In genomic region chr2:92182981-92183501, GRCm38 (mm10) we compare ENCODE assay signal across 8 mouse cellular contexts.
DNase-seq lines count a peak whose midpoint lies in the region; ATAC-seq and TF ChIP-seq lines count a peak whose summit lies in the region.

No protein-coding gene starts in this region.

- no peaks in the 10 kb centered on the region for H3K27me3 ChIP-seq in ES-Bruce4 (ENCODE audit: control insufficient read depth, insufficient read depth, low read length, poor library complexity, severe bottlenecking)
- no peaks in the 10 kb centered on the region for H3K27me3 ChIP-seq in forebrain, embryonic 13.5 days
- no peaks in the 10 kb centered on the region; the same call in 1 of the 2 replicates for H3K27me3 ChIP-seq in liver, embryonic 16.5 days (ENCODE audit: control insufficient read depth, insufficient read depth, low read depth, low read length)
- no peaks in the 10 kb centered on the region for H3K27me3 ChIP-seq in neural tube, embryonic 12.5 days (replicated peaks)
- no peaks in the 10 kb centered on the region for H3K27me3 ChIP-seq in stomach, postnatal 0 days (ENCODE audit: control insufficient read depth, insufficient read depth, low read length)

- no peaks in the 10 kb centered on the region for H3K36me3 ChIP-seq in ES-Bruce4 (ENCODE audit: control insufficient read depth, insufficient read depth, low read length, poor library complexity, severe bottlenecking)
- no peaks in the 10 kb centered on the region for H3K36me3 ChIP-seq in forebrain, embryonic 13.5 days (ENCODE audit: poor library complexity, severe bottlenecking)
- no peaks in the 10 kb centered on the region for H3K36me3 ChIP-seq in liver, embryonic 16.5 days (ENCODE audit: control insufficient read depth, insufficient read depth)
- H3K36me3 ChIP-seq in neural tube, embryonic 12.5 days, result no peaks in the 10 kb centered on the region
- no peaks in the 10 kb centered on the region for H3K36me3 ChIP-seq in stomach, postnatal 0 days (ENCODE audit: control insufficient read depth, insufficient read depth, low read length)

- no peak for TF ChIP-seq POLR2A in ES-Bruce4 (IDR thresholded peaks at IDR 0.05; ENCODE audit: insufficient read depth, low read length)

- H3K4me1 ChIP-seq in ES-Bruce4 (ENCODE audit: control insufficient read depth, insufficient read depth, low read length), result no peaks in the 10 kb centered on the region
- peaks cover 32% of the 10 kb centered on the region for H3K4me1 ChIP-seq in forebrain, embryonic 13.5 days
- H3K4me1 ChIP-seq in liver, embryonic 16.5 days (ENCODE audit: control insufficient read depth, low read depth, low read length), result peaks cover 8% of the 10 kb centered on the region
- H3K4me1 ChIP-seq in neural tube, embryonic 12.5 days, result peaks cover 21% of the 10 kb centered on the region
- peaks cover 3% of the 10 kb centered on the region for H3K4me1 ChIP-seq in stomach, postnatal 0 days (replicated peaks; ENCODE audit: control insufficient read depth, insufficient read depth)

- no peak for TF ChIP-seq EP300 in ES-Bruce4 (IDR thresholded peaks at IDR 0.05; ENCODE audit: insufficient read depth, low read depth, low read length)
- no peak for TF ChIP-seq EP300 in stomach, postnatal 0 days (optimal IDR thresholded peaks at IDR 0.05)

- intact Hi-C loops in heart, postnatal 10 days (cut with DNase I), result no loop called here

- H3K9me3 ChIP-seq in ES-Bruce4 (replicated peaks; ENCODE audit: control insufficient read depth, insufficient read depth, low read length, poor library complexity, severe bottlenecking), result no peaks in the 10 kb centered on the region
- H3K9me3 ChIP-seq in forebrain, embryonic 13.5 days (replicated peaks), result no peaks in the 10 kb centered on the region
- H3K9me3 ChIP-seq in liver, embryonic 16.5 days (replicated peaks; ENCODE audit: control insufficient read depth, low read length), result no peaks in the 10 kb centered on the region
- no peaks in the 10 kb centered on the region for H3K9me3 ChIP-seq in neural tube, embryonic 12.5 days
- H3K9me3 ChIP-seq in stomach, postnatal 0 days (ENCODE audit: control insufficient read depth, low read length), result no peaks in the 10 kb centered on the region

- ATAC-seq in forebrain, embryonic 13.5 days, result peak; percentile 72
- ATAC-seq in liver, embryonic 16.5 days (ENCODE audit: low read depth), result peak; percentile 70
- peak; percentile 62 for ATAC-seq in neural tube, embryonic 12.5 days (ENCODE audit: low FRiP score, low read depth)
- ATAC-seq in stomach, postnatal 0 days (ENCODE audit: low FRiP score, low TSS enrichment), result peak; percentile 78

- H3K27ac ChIP-seq in ES-Bruce4 (ENCODE audit: insufficient read depth, low read length), result peak overlapping the region; percentile 85
- H3K27ac ChIP-seq in forebrain, embryonic 13.5 days, result peak overlapping the region; percentile 100
- H3K27ac ChIP-seq in liver, embryonic 16.5 days (ENCODE audit: low read length), result peak overlapping the region; percentile 95
- H3K27ac ChIP-seq in neural tube, embryonic 12.5 days, result peak overlapping the region; percentile 98
- H3K27ac ChIP-seq in stomach, postnatal 0 days (replicated peaks), result peak overlapping the region; percentile 99

- under 1% methylated on average over 25 of the region's 41 CpGs for WGBS in forebrain, embryonic 13.5 days
- WGBS in large intestine, adult 2 months, result under 1% methylated on average over 41 of the region's 41 CpGs
- WGBS in liver, embryonic 16.5 days (ENCODE audit: insufficient replicate concordance), result 0% methylated on average over 40 of the region's 41 CpGs
- under 1% methylated on average over 41 of the region's 41 CpGs for WGBS in neural tube, embryonic 12.5 days
- 0% methylated on average over 32 of the region's 41 CpGs for WGBS in stomach, postnatal 0 days

- DNase-seq in c-Kit-positive CD71-positive TER-119-positive erythroid progenitor cells, embryonic 14.5 days (ENCODE audit: low spot score), result peak; percentile 67
- DNase-seq in heart, postnatal 10 days, result peak; percentile 82 to 87
- peak; percentile 48 for DNase-seq in large intestine, adult 2 months (ENCODE audit: low read depth, low spot score)
- peak; percentile 82 for DNase-seq in stomach, postnatal 0 days (ENCODE audit: low spot score)

- TF ChIP-seq CTCF in ES-Bruce4 (IDR thresholded peaks at IDR 0.05; ENCODE audit: low read depth, low read length), result no peak
- TF ChIP-seq CTCF in stomach, postnatal 0 days (IDR thresholded peaks at IDR 0.05; ENCODE audit: low read depth), result no peak

- H3K9ac ChIP-seq in ES-Bruce4 (ENCODE audit: low read depth, poor library complexity, severe bottlenecking), result peak overlapping the region; percentile 80
- H3K9ac ChIP-seq in forebrain, embryonic 13.5 days, result peak overlapping the region; percentile 90
- H3K9ac ChIP-seq in liver, embryonic 16.5 days (ENCODE audit: low read depth, low read length), result peak overlapping the region; percentile 85
- peak overlapping the region; percentile 86 for H3K9ac ChIP-seq in neural tube, embryonic 12.5 days
- H3K9ac ChIP-seq in stomach, postnatal 0 days (ENCODE audit: low read length), result peak overlapping the region; percentile 83

- H3K4me2 ChIP-seq in forebrain, embryonic 13.5 days, result peak overlapping the region; percentile 82
- peak overlapping the region; percentile 97 for H3K4me2 ChIP-seq in liver, embryonic 16.5 days (ENCODE audit: low read depth, low read length)
- peak overlapping the region; percentile 85 for H3K4me2 ChIP-seq in neural tube, embryonic 12.5 days (replicated peaks)
- peak overlapping the region; percentile 91 for H3K4me2 ChIP-seq in stomach, postnatal 0 days (replicated peaks; ENCODE audit: low read depth)

- H3K4me3 ChIP-seq in ES-Bruce4 (ENCODE audit: low read depth, low read length), result peak overlapping the region; percentile 74
- peak overlapping the region; percentile 79 for H3K4me3 ChIP-seq in forebrain, embryonic 13.5 days
- H3K4me3 ChIP-seq in liver, embryonic 16.5 days (ENCODE audit: low read depth, low read length), result peak overlapping the region; percentile 83
- H3K4me3 ChIP-seq in neural tube, embryonic 12.5 days, result peak overlapping the region; percentile 82
- H3K4me3 ChIP-seq in stomach, postnatal 0 days (ENCODE audit: low read depth, low read length), result peak overlapping the region; percentile 65

Comparison
In these comparisons a context has a peak if more than half of its experiments do, and no peak if none do; other contexts are left out.
1. Peak in every context shown above with its lines: DNase-seq, ATAC-seq, H3K4me3 ChIP-seq and H3K27ac ChIP-seq.